Mouse (Mus musculus) thymus, postnatal 0 days (tissue): ENCODE results near the gene Pip4k2c. TPM values are rescaled to one million over a fixed set of nuclear protein-coding genes. Genes with fewer than 3 reads are reported as not detected.
"Not testable (repeated sequence)": the region's sequence is repeated elsewhere in the genome, so short reads cannot be mapped to it uniquely, and the experiment has no call there.

ENCODE experiments used
- DNase-seq: peaks from one replicate; pipeline ENCODE4 v3.0.0-alpha.2; 2015; ENCODE audit warnings: low spot score
- polyA plus RNA-seq: library from polyadenylated mRNA; unstranded; fragments of >200 nt; fragmentation: Nextera tagmentation; extraction: Ambion mirVana; gene quantifications from 2 replicates; pipeline ENCODE4 v1.2.1, GENCODE M21; 2015

Gene Pip4k2c
- polyA plus RNA-seq, 1 experiment from 2014 or later: 24.1 TPM

- DNase-seq: no peak
These were observed 1.3 kb downstream of the Pip4k2c start for GRCm38 (mm10) chr10:127209928-127210570.

- DNase-seq: no peak
These were observed 2.5 kb downstream of the Pip4k2c start for GRCm38 (mm10) chr10:127208921-127209320.

- no peak for DNase-seq
These were observed 6.0 kb downstream of the Pip4k2c start for GRCm38 (mm10) chr10:127205373-127205772.

- DNase-seq: no peak
These were observed 6.8 kb downstream of the Pip4k2c start for GRCm38 (mm10) chr10:127204589-127204988.

GRCm38 (mm10) chr10:127203106-127203505 is 8.3 kb downstream of the Pip4k2c start:
- DNase-seq: no peak

GRCm38 (mm10) chr10:127200279-127200678 is 11.1 kb downstream of the Pip4k2c start:
- DNase-seq: no peak

GRCm38 (mm10) chr10:127199474-127199873 is 11.9 kb downstream of the Pip4k2c start:
- no peak for DNase-seq

GRCm38 (mm10) chr10:127199068-127199467 is 12.3 kb downstream of the Pip4k2c start:
- no peak for DNase-seq

- DNase-seq: no peak
These were observed 12.9 kb downstream of the Pip4k2c start for GRCm38 (mm10) chr10:127198492-127198891.

GRCm38 (mm10) chr10:127197505-127198110 is 13.8 kb downstream of the Pip4k2c start:
- DNase-seq: no peak

- no peak for DNase-seq
These were observed 14.3 kb downstream of the Pip4k2c start for GRCm38 (mm10) chr10:127197104-127197503.

GRCm38 (mm10) chr10:127196392-127196791 is 15.0 kb downstream of the Pip4k2c start:
- DNase-seq: no peak

GRCm38 (mm10) chr10:127195328-127196129 is 15.9 kb downstream of the Pip4k2c start, which contains the start of gene Dtx3:
Gene Dtx3, minus strand, starts transcription at chr10:127195728.
- DNase-seq: peak; percentile 45

- no peak for DNase-seq
These were observed 16.7 kb downstream of the Pip4k2c start for GRCm38 (mm10) chr10:127194428-127195327.

GRCm38 (mm10) chr10:127193011-127193410 is 18.4 kb downstream of the Pip4k2c start:
- DNase-seq: no peak

- not testable (repeated sequence) for DNase-seq
These were observed 19.4 kb downstream of the Pip4k2c start for GRCm38 (mm10) chr10:127192057-127192328.

GRCm38 (mm10) chr10:127191191-127192056 is 20.0 kb downstream of the Pip4k2c start:
- no peak for DNase-seq

- no peak for DNase-seq
These were observed 20.8 kb downstream of the Pip4k2c start for GRCm38 (mm10) chr10:127190398-127191190.

GRCm38 (mm10) chr10:127189651-127190381 is 21.6 kb downstream of the Pip4k2c start, which contains the start of gene Arhgef25:
Gene Arhgef25, minus strand, starts transcription at chr10:127190083.
- DNase-seq: no peak
